Mouse (Mus musculus) lung, postnatal 0 days (tissue): ENCODE measurements around the gene Gosr1.

ENCODE experiments used
- CTCF ChIP-seq: IDR thresholded peaks from 2 replicates; pipeline ENCODE4 v1.5.1; 2016; ENCODE audit warnings: antibody characterized with exemption, mild to moderate bottlenecking
- EP300 ChIP-seq: IDR thresholded peaks from 2 replicates; pipeline ENCODE4 v1.6.1; 2016; ENCODE audit warnings: antibody characterized with exemption, mild to moderate bottlenecking, control low read depth

DNA sequence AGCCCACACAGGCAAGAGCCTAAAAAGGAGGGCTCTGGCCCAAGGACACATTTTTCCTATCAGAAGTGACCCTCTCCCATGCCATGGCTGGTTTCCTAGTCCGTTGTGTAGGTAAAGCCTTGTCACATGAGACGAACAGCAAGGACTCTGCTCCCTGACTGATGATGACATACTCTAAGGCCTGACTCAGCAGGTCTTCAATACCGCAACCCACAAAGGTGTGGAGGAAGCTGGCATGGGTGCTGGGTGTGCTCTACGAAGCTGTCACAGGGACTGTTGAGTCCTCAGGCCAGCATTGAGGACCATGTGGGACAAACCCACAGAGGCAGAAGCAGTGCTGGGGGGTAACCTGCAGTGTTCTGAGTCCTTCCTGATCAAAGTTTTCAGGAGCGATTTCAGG lies 7.2 kb upstream of the Gosr1 start:
- TF ChIP-seq CTCF: no peak
- no peak for TF ChIP-seq EP300
